Mouse (Mus musculus) hindbrain, embryonic 14.5 days (tissue): ENCODE data around the gene Elf4. TPM values are rescaled to one million over a fixed set of nuclear protein-coding genes. Genes with fewer than 3 reads are reported as not detected.

Source experiments
- ATAC-seq: fragments of 200-750 bp; cut with Nextera tagmentation; 2 replicates; pipeline ENCODE4 v1.8.0; 2017; ENCODE audit warnings: moderate number of reproducible peaks, mild to moderate bottlenecking, moderate TSS enrichment, moderate library complexity; ENCODE audit not compliant: low FRiP score
- DNase-seq: peaks from one replicate; pipeline ENCODE4 v3.0.0-alpha.2; 2015; ENCODE audit warnings: low spot score
- H3K27ac ChIP-seq: fragments of 300-500 bp; sonication (generic); 2 replicates; pipeline ENCODE4 v1.5.1; 2014; ENCODE audit warnings: mild to moderate bottlenecking, moderate library complexity
- H3K27me3 ChIP-seq: fragments of 300-500 bp; sonication (generic); 2 replicates; pipeline ENCODE4 v1.6.1; 2014; ENCODE audit warnings: mild to moderate bottlenecking, low read length, mixed read lengths; ENCODE audit not compliant: control insufficient read depth, insufficient read depth
- H3K36me3 ChIP-seq: fragments of 300-500 bp; sonication (generic); replicated peaks from 2 replicates; pipeline ENCODE4 v1.6.1; 2014; ENCODE audit not compliant: control insufficient read depth, insufficient read depth
- H3K4me1 ChIP-seq: fragments of 300-500 bp; sonication (generic); replicated peaks from 2 replicates; pipeline ENCODE4 v1.6.1; 2014; ENCODE audit warnings: antibody characterized with exemption, low read length, mixed read lengths; ENCODE audit not compliant: control insufficient read depth, insufficient read depth
- H3K4me2 ChIP-seq: fragments of 300-500 bp; sonication (generic); replicated peaks from 2 replicates; pipeline ENCODE4 v1.6.1; 2014; ENCODE audit warnings: mild to moderate bottlenecking, moderate library complexity
- H3K4me3 ChIP-seq: fragments of 300-500 bp; sonication (generic); replicated peaks from 2 replicates; pipeline ENCODE4 v1.5.1; 2014; ENCODE audit warnings: mild to moderate bottlenecking, low read length
- H3K9ac ChIP-seq: fragments of 300-500 bp; sonication (generic); 2 replicates; pipeline ENCODE4 v1.6.1; 2014
- H3K9me3 ChIP-seq: fragments of 300-500 bp; sonication (generic); 2 replicates; pipeline ENCODE4 v1.6.1; 2016; ENCODE audit warnings: low read length; ENCODE audit not compliant: control insufficient read depth
- WGBS: fragments of 180-500 bp; shearing (Covaris S2); extraction: QIAGEN DNeasy Blood & Tissue Kit; methylation state at CpG from one replicate; pipeline ENCODE4 v1.1.7; 2014; 5-methylcytosine and 5-hydroxymethylcytosine counted together
- polyA plus RNA-seq: library from polyadenylated mRNA; unstranded; fragments of >200 nt; fragmentation: Nextera tagmentation; extraction: Ambion mirVana; gene quantifications from 2 replicates; pipeline ENCODE4 v1.2.1, GENCODE M21; 2014

Elf4 gene
- polyA plus RNA-seq, 1 experiment from 2014 or later, result 1.2 TPM

DNA sequence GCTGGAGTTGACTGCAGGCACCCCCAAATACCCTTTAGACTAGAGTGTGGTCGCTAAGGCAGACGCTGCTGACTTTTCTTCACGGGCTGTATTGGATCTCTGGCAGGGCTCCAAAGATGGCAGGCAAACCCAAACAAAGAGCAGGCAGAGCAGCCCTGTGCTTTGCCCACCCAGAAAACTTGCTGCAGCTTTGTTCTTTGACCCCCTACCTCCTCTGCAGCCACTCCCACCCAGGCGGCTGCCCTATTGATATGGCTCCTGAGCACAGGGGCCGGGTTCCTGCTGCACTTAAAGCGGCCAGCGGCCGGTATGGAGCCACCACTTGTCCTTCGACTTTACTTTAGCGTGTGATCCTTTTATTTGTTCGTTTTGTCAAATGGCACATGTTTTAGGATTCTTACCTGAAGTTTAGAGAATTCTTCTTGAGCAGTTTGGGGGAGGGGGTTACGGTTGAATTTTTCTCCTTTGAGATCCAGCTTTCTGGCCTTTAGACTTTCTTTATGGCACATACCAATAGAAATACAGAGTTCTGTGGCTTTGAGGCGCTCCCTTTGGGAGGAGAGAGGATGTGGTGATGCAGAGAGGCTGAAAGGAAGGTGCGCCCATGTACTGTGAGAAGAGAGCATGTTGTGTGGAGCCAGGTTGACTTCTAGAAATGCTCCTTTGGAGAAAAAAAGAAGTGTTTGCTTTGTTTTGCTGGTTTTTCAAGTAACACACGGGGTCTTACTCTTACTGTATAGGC is 96.9 kb downstream of the Elf4 start:
- Histone ChIP-seq H3K36me3 (peaks cover 18% of the 10 kb centered on the region), H3K4me2 (no peak overlapping the region), H3K9ac (no peak overlapping the region), H3K4me3 (no peak overlapping the region), H3K4me1 (no peaks in the 10 kb centered on the region), H3K27me3 (no peaks in the 10 kb centered on the region), H3K27ac (no peak overlapping the region), H3K9me3 (no peaks in the 10 kb centered on the region)
- WGBS, result 34% methylated on average over 15 of the region's 15 CpGs
- no peak for DNase-seq
- no peak for ATAC-seq

Other genes starting within 250 kb of the Elf4 start
- gene Utp14a, start 206.3 kb downstream of the Elf4 start, polyA plus RNA-seq, result 15.1 and 16.0 TPM in 2 replicates
- gene Bcorl1, start 121.8 kb downstream of the Elf4 start, polyA plus RNA-seq, result 6.9 and 8.1 TPM in 2 replicates
- 34.5 and 38.3 TPM in 2 replicates for gene Aifm1, start 50.4 kb upstream of the Elf4 start, polyA plus RNA-seq
- gene Rab33a, start 56.2 kb upstream of the Elf4 start, polyA plus RNA-seq, result 96.4 and 97.0 TPM in 2 replicates
- 12.7 and 12.9 TPM in 2 replicates for gene Zfp280c, start 131.4 kb upstream of the Elf4 start, polyA plus RNA-seq
- 40.8 and 44.8 TPM in 2 replicates for gene Slc25a14, start 160.3 kb upstream of the Elf4 start, polyA plus RNA-seq
- not detected in 2 replicates for gene Gpr119, start 211.3 kb upstream of the Elf4 start, polyA plus RNA-seq
- gene Rbmx2, start 231.9 kb upstream of the Elf4 start, polyA plus RNA-seq, result 18.7 and 19.0 TPM in 2 replicates